Mouse (Mus musculus) gastrocnemius, adult 18-20 months (tissue): ENCODE data around the gene Stx12. TPM values are rescaled to one million over a fixed set of nuclear protein-coding genes. Genes with fewer than 3 reads are reported as not detected.
"Not testable (repeated sequence)": the region's sequence is repeated elsewhere in the genome, so short reads cannot be mapped to it uniquely, and the experiment has no call there.

Experiments
- DNase-seq: peaks from one replicate; pipeline ENCODE4 v3.0.0; 2021; ENCODE audit warnings: low spot score
- long read RNA-seq, 2 experiments: library from polyadenylated mRNA; stranded (forward); transcript quantifications; one replicate each; pipeline ENCODE4 v2.0.0; 2021
- total RNA-seq, 2 experiments: library from RNA; stranded (reverse); gene quantifications; 2 replicates each; pipeline ENCODE4 v1.2.3; 2021

Stx12 gene
- total RNA-seq, result 10 to 100 TPM; 24.6 to 26.5 TPM
- long read RNA-seq, experiment 1, transcript Stx12-201 (9 exons, 2,934 nt), result major isoform, 38 of 42 reads
- long read RNA-seq, experiment 1, partial matches to known transcripts, result 3 of 42 reads
- long read RNA-seq, experiment 1, other reads (novel, unspliced or antisense), result 1 of 42 reads
- long read RNA-seq, experiment 2, transcript Stx12-201 (9 exons, 2,934 nt), result major isoform, 29 of 29 reads
- long read RNA-seq, experiment 2, partial matches to known transcripts, result 0 of 29 reads
- long read RNA-seq, experiment 2, other reads (novel, unspliced or antisense), result 0 of 29 reads

DNA sequence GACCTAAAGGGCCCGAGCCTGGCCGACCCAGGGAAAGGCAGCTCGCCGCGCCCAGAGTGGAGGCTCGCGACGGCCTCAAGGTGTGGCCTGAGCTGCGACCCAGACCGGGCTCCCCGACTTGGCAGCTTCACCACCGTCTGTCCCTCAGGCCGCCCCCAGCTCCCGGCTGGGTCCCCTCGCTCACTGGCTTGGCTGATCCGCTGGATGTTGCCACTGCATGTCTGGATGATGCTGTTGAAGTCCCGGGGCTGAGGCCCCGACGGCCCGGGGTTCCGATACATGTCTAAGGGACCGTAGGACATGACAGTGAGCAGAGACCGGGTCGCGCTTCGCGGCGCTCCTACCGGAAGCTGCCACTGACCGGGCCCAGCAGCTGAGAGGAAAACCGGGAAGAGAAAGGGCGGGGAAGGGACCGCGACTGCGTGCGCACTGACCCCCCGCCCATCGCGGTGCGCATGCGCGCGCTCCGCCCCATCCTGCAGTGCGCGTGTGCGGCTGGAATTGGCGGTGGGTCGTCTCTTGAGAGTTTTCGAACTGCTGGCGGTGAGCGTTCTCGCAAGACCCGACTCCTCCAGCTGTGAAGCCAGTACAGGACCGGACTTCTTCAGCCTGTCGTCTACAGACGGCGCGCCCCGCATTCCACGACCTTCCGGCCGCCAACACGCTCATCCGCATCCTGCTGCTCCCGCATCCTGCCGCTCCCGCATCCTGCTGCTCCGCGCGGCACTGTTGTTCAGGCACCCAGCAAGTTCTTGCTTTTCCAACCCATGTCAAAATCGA lies at the start of gene Stx12:
Stx12 (minus strand) TSS at position 446 of the 780 bp plus-strand sequence.
- DNase-seq, result peak; percentile 88

GRCm38 (mm10) chr4:132932752-132933404 lies 48.6 kb upstream of the Stx12 start:
- no peak for DNase-seq

- DNase-seq, result peak; percentile 62
Observed at GRCm38 (mm10) chr4:132930784-132931183, 46.5 kb upstream of the Stx12 start.

DNA sequence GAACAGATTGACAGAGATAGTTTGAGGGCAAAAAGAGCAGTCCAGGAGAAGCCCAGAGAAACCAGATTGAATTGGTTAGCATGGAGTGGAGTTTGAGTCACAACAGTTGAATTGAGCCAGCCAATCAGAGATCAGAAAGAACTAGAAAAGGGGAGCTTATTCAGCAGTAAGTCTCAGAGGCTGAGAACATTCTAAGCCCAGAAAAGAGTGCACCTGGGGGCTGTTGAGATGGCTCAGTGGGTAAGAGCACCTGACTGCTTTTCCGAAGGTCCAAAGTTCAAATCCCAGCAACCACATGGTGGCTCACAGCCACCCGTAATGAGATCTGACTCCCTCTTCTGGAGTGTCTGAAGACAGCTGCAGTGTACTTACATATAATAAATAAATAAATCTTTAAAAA lies 42.2 kb upstream of the Stx12 start:
- not testable (repeated sequence) for DNase-seq

GRCm38 (mm10) chr4:132922558-132923008 lies 38.3 kb upstream of the Stx12 start, which contains the start of gene Fam76a:
Gene Fam76a (minus strand): TSS chr4:132922558.
- peak; percentile 100 for DNase-seq

GRCm38 (mm10) chr4:132922061-132922530 lies 37.8 kb upstream of the Stx12 start:
- DNase-seq, result no peak

GRCm38 (mm10) chr4:132921488-132921887 lies 37.2 kb upstream of the Stx12 start:
- no peak for DNase-seq

- DNase-seq, result no peak
Observed at GRCm38 (mm10) chr4:132920171-132920570, 35.9 kb upstream of the Stx12 start.

DNA sequence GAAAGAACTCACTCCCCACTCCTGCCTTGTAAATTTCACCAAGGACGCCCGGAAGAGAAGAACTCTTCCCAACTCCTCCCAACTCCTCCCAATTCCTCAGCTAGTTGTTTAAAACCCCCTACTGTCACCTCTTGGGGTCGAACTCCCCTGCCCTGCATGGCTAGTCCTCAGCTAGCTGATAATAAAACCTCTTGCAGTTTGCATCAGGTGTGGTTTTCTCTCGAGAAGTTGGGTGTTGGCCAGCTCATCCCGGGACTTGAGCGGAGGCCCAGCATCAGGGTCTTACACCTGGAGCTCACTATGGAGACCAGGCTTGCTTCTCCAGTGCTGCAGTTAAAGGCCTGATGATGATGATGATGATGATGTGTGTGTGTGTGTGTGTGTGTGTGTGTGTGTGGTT lies 34.2 kb upstream of the Stx12 start:
- DNase-seq, result not testable (repeated sequence)

GRCm38 (mm10) chr4:132912156-132912555 lies 27.8 kb upstream of the Stx12 start:
- no peak for DNase-seq

DNA sequence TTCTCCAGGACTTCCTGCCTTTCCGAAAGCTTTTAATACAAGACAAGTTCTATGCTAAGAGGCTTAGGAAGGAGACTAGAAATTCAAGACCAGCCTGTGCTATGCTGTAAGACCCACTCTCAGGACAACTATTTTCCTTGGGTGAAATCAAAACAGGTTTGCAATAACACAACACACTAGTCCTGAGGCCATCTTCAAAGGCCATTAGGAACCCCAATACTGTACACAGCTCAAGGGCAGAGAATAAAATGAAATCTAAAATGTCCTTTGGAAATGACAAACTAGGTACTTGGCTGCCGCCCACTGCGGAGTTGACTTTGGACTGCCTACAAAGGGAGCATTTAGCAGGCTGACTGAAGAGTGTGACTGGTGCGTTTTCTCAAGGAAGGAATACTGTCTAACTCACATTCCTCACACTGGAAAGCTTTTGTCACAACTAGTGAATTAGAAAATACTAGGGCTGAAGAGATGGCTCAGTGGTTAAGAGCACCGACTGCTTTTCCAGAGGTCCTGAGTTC lies 21.6 kb upstream of the Stx12 start:
- DNase-seq, result no peak

DNA sequence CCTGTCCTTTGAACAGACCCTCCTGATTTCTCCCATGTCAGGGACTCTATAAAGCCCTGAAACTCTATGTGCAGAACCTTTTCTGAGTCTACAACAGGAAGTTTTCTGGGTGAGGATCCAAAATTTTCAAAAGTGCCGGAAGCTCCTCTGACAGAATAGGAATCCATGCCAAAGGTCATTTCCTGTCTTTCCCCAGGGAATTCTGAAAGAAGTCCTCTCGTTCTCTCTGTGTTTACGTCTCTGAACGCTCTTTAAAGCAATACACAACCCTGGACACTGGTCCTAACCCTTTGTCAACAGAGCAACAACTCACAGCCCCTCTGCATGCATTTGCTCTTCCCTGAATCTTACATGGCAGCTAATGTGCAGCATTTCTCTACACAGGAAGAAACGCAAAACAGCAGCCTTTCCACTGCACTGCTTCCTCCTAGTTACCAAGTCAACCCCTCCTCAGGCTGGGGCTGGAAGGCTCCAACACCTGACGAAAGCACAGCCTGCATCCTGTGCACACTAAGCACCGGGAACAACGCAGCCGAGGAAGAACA lies 20.5 kb upstream of the Stx12 start:
- DNase-seq, result peak; percentile 37

DNA sequence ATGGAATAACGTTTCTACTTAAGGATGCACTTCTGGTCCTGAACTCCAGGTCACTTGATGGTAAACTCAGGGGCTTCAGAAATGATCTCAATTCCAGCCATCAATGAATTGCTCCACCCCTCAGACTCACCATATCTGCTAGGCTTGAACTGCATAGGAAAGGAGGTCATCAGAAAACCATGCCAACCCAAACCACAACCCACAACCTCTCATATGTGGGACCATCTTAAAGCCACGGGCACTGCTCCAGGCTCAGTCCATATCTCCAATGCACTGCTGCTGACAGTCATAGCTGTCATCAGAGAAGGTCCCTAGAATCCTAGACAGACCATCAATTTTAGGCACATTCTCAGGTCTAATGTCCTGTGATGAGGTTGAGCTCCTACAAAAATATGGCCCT lies 19.8 kb upstream of the Stx12 start:
- no peak for DNase-seq

- no peak for DNase-seq
Observed at GRCm38 (mm10) chr4:132898197-132898596, 13.9 kb upstream of the Stx12 start.

DNA sequence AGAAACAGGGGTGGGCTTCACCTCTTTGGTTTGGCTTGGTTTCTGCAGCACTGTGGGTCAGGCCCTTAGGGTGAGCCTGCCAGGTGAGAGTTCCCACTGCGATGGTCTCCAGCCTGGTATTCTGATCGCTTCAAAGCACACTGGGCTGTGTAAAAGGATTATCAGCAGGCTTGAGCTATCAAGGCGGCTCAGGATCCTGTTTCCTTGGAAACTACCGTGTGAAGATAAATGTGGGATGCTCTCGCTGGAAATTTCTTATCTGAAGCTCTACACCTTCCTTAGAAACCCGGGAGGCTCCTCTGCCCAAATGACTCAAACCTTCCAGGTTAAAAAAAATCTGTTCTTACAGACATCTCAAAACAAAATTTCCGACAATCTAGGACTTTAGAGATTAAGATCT lies 10.1 kb upstream of the Stx12 start:
- no peak for DNase-seq

DNA sequence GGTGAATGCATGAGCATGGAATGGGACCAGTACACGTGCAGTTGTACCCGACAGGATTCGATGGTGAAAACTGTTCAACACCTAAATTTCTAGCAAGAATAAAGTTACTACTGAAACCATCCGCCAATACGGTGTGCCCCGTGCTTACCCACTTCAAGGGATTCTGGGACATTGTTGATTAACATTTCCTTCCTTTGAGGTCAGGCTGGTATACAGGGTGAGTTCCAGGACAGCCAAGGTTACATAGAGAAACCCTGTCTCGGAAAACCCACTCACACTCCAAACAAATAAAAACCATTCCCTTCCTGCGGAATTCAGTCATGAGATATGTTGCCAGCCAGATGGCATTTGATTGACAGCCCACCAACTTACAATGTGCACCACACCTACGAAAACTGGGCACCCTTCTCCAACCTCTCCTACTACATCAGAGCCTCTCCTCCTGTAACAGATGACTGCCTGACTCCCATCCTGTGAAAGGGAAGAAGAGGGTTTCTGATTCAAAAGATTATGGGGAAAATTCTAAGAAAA lies 600 bp upstream of the Stx12 start:
- no peak for DNase-seq

DNA sequence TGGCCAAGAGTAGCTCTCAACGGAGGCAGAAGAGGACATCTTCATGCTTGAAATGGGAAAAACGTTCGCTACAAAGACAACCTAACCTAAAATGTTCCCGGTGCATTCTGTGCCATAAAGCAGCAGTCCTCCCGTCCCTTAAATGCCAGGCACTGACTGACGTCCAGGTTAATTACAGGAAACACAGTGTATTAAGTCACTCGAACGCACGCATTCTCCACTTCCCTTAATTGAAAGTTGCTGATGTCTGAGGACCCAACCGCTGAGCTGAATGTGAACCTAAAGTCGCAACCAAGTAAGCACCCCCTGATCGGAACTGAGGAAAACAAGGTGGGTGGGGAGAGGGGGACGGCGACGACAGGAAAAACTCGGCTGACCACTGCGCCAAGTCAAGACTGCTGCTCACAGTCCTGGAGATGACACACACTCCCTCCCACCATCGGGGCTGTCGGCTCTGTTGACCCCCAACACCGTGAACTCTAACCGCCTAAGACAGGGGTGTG lies 697 bp downstream of the Stx12 start:
- DNase-seq, result peak; percentile 6

- no peak for DNase-seq
Observed at GRCm38 (mm10) chr4:132874363-132875097, 9.8 kb downstream of the Stx12 start.

GRCm38 (mm10) chr4:132873481-132874362 lies 10.6 kb downstream of the Stx12 start:
- no peak for DNase-seq
